Mouse (Mus musculus) liver, embryonic 12.5 days (tissue): ENCODE results near the gene Gm44503. TPM values are rescaled to one million over a fixed set of nuclear protein-coding genes. Genes with fewer than 3 reads are reported as not detected.

ENCODE experiments used
- ATAC-seq: fragments of 200-750 bp; cut with Nextera tagmentation; 2 replicates; pipeline ENCODE4 v1.8.0; 2017; ENCODE audit warnings: moderate number of reproducible peaks, mild to moderate bottlenecking, moderate library complexity
- H3K27ac ChIP-seq: fragments of 300-500 bp; sonication (generic); 2 replicates; pipeline ENCODE4 v1.5.1; 2016; ENCODE audit warnings: mild to moderate bottlenecking
- H3K27me3 ChIP-seq: fragments of 300-500 bp; sonication (generic); replicated peaks from 2 replicates; pipeline ENCODE4 v1.6.1; 2016; ENCODE audit warnings: mild to moderate bottlenecking, moderate library complexity
- H3K36me3 ChIP-seq: fragments of 300-500 bp; sonication (generic); 2 replicates; pipeline ENCODE4 v1.6.1; 2016; ENCODE audit warnings: mild to moderate bottlenecking, moderate library complexity
- H3K4me1 ChIP-seq: fragments of 300-500 bp; sonication (generic); 2 replicates; pipeline ENCODE4 v1.6.1; 2016
- H3K4me2 ChIP-seq: fragments of 300-500 bp; sonication (generic); 2 replicates; pipeline ENCODE4 v1.6.1; 2016; ENCODE audit warnings: mild to moderate bottlenecking, moderate library complexity
- H3K4me3 ChIP-seq: fragments of 300-500 bp; sonication (generic); 2 replicates; pipeline ENCODE4 v1.5.1; 2016; ENCODE audit warnings: mild to moderate bottlenecking, moderate library complexity
- H3K9ac ChIP-seq: fragments of 300-500 bp; sonication (generic); 2 replicates; pipeline ENCODE4 v1.6.1; 2016; ENCODE audit warnings: mild to moderate bottlenecking, moderate library complexity
- H3K9me3 ChIP-seq: fragments of 300-500 bp; sonication (generic); replicated peaks from 2 replicates; pipeline ENCODE4 v1.6.1; 2016; ENCODE audit warnings: mild to moderate bottlenecking, moderate library complexity
- WGBS: fragments of 180-500 bp; shearing (Covaris S2); methylation state at CpG from one replicate; pipeline ENCODE4 v1.1.7; 2016; ENCODE audit not compliant: insufficient replicate concordance; 5-methylcytosine and 5-hydroxymethylcytosine counted together
- polyA plus RNA-seq: library from polyadenylated mRNA; unstranded; fragments of >200 nt; fragmentation: Nextera tagmentation; extraction: Ambion mirVana; gene quantifications from 2 replicates; pipeline ENCODE4 v1.2.1, GENCODE M21; 2016

Gm44503 gene
- polyA plus RNA-seq, 1 experiment from 2014 or later: 0.13 TPM

GRCm38 (mm10) chr9:73005106-73005505 is 46.5 kb downstream of the Gm44503 start:
- Histone ChIP-seq H3K4me2 (no peak overlapping the region), H3K4me3 (no peak overlapping the region), H3K27ac (no peak overlapping the region), H3K9ac (no peak overlapping the region), H3K4me1 (no peaks in the 10 kb centered on the region), H3K36me3 (peaks cover 11% of the 10 kb centered on the region), H3K27me3 (no peaks in the 10 kb centered on the region), H3K9me3 (no peaks in the 10 kb centered on the region)
- 71% methylated on average over 6 of the region's 6 CpGs for WGBS
- no peak for ATAC-seq

- no peaks in the 10 kb centered on the region for H3K4me1 ChIP-seq
- ATAC-seq: no peak
- H3K9ac ChIP-seq: no peak overlapping the region
- H3K4me2 ChIP-seq: no peak overlapping the region
- no peak overlapping the region for H3K27ac ChIP-seq
- 79% methylated on average over 3 of the region's 3 CpGs for WGBS
- no peak overlapping the region for H3K4me3 ChIP-seq
- H3K9me3 ChIP-seq: no peaks in the 10 kb centered on the region
- H3K36me3 ChIP-seq: peaks cover 20% of the 10 kb centered on the region
- H3K27me3 ChIP-seq: no peaks in the 10 kb centered on the region
Measured at GRCm38 (mm10) chr9:73006175-73006574, 47.5 kb downstream of the Gm44503 start.

GRCm38 (mm10) chr9:73008384-73008783 is 49.7 kb downstream of the Gm44503 start:
- Histone ChIP-seq H3K4me2 (no peak overlapping the region), H3K9me3 (no peaks in the 10 kb centered on the region), H3K27ac (no peak overlapping the region), H3K4me1 (no peaks in the 10 kb centered on the region), H3K36me3 (peaks cover 30% of the 10 kb centered on the region), H3K9ac (no peak overlapping the region), H3K4me3 (no peak overlapping the region), H3K27me3 (no peaks in the 10 kb centered on the region)
- 39% methylated on average over 3 of the region's 3 CpGs for WGBS
- no peak for ATAC-seq

GRCm38 (mm10) chr9:73012629-73013028 is 54.0 kb downstream of the Gm44503 start:
- Histone ChIP-seq H3K36me3 (peaks cover 63% of the 10 kb centered on the region), H3K27ac (no peak overlapping the region), H3K4me1 (no peaks in the 10 kb centered on the region), H3K9ac (no peak overlapping the region), H3K4me2 (no peak overlapping the region), H3K9me3 (no peaks in the 10 kb centered on the region), H3K27me3 (no peaks in the 10 kb centered on the region), H3K4me3 (no peak overlapping the region)
- ATAC-seq: no peak
- WGBS: 85% methylated on average over 4 of the region's 4 CpGs

GRCm38 (mm10) chr9:73014724-73015123 is 56.1 kb downstream of the Gm44503 start:
- Histone ChIP-seq H3K4me3 (no peak overlapping the region), H3K36me3 (peaks cover 82% of the 10 kb centered on the region), H3K27ac (no peak overlapping the region), H3K9ac (no peak overlapping the region), H3K4me2 (no peak overlapping the region), H3K4me1 (no peaks in the 10 kb centered on the region), H3K27me3 (no peaks in the 10 kb centered on the region), H3K9me3 (no peaks in the 10 kb centered on the region)
- no peak for ATAC-seq
- 78% methylated on average over 13 of the region's 13 CpGs for WGBS

- Histone ChIP-seq H3K27me3 (no peaks in the 10 kb centered on the region), H3K4me1 (no peaks in the 10 kb centered on the region), H3K9ac (no peak overlapping the region), H3K36me3 (peaks cover 67% of the 10 kb centered on the region), H3K27ac (no peak overlapping the region), H3K4me2 (no peak overlapping the region), H3K9me3 (no peaks in the 10 kb centered on the region), H3K4me3 (no peak overlapping the region)
- ATAC-seq: no peak
- 78% methylated on average over 10 of the region's 10 CpGs for WGBS
Measured at GRCm38 (mm10) chr9:73019841-73020240, 61.2 kb downstream of the Gm44503 start.

GRCm38 (mm10) chr9:73020566-73021097 is 62.0 kb downstream of the Gm44503 start:
- 79% methylated on average over 5 of the region's 5 CpGs for WGBS
- no peak overlapping the region for H3K4me2 ChIP-seq
- ATAC-seq: no peak

GRCm38 (mm10) chr9:73025818-73026636 is 67.4 kb downstream of the Gm44503 start:
- WGBS: 47% methylated on average over 17 of the region's 17 CpGs
- ATAC-seq: peak; percentile 54; the same call in 1 of the 2 replicates
- Histone ChIP-seq H3K4me1 (no peaks in the 10 kb centered on the region), H3K9ac (no peak overlapping the region), H3K4me3 (no peak overlapping the region), H3K36me3 (peaks cover 34% of the 10 kb centered on the region), H3K27me3 (no peaks in the 10 kb centered on the region), H3K4me2 (no peak overlapping the region), H3K27ac (no peak overlapping the region), H3K9me3 (no peaks in the 10 kb centered on the region)

More at GRCm38 (mm10) chr9:73020566-73021097, 62.0 kb downstream of the Gm44503 start:
- H3K9ac ChIP-seq: no peak overlapping the region
- no peak overlapping the region for H3K27ac ChIP-seq
- H3K27me3 ChIP-seq: no peaks in the 10 kb centered on the region
- H3K36me3 ChIP-seq: peaks cover 60% of the 10 kb centered on the region
- H3K4me3 ChIP-seq: no peak overlapping the region
- no peaks in the 10 kb centered on the region for H3K4me1 ChIP-seq
- H3K9me3 ChIP-seq: no peaks in the 10 kb centered on the region

- H3K27me3 ChIP-seq: no peaks in the 10 kb centered on the region
- H3K4me1 ChIP-seq: no peaks in the 10 kb centered on the region
- H3K4me3 ChIP-seq: no peak overlapping the region
- 82% methylated on average over 1 of the region's 1 CpGs for WGBS
- H3K9ac ChIP-seq: no peak overlapping the region
- H3K36me3 ChIP-seq: peaks cover 54% of the 10 kb centered on the region
- H3K4me2 ChIP-seq: no peak overlapping the region
- no peak overlapping the region for H3K27ac ChIP-seq
- ATAC-seq: no peak
- H3K9me3 ChIP-seq: no peaks in the 10 kb centered on the region
Measured at GRCm38 (mm10) chr9:73030443-73030842, 71.8 kb downstream of the Gm44503 start.

GRCm38 (mm10) chr9:73031421-73031820 is 72.8 kb downstream of the Gm44503 start:
- Histone ChIP-seq H3K27me3 (no peaks in the 10 kb centered on the region), H3K36me3 (peaks cover 59% of the 10 kb centered on the region), H3K4me3 (no peak overlapping the region), H3K9ac (no peak overlapping the region), H3K27ac (no peak overlapping the region), H3K9me3 (no peaks in the 10 kb centered on the region), H3K4me1 (no peaks in the 10 kb centered on the region), H3K4me2 (no peak overlapping the region)
- ATAC-seq: no peak
- WGBS: 61% methylated on average over 4 of the region's 4 CpGs

- Histone ChIP-seq H3K4me3 (no peak overlapping the region), H3K9ac (no peak overlapping the region), H3K4me1 (peaks cover 3% of the 10 kb centered on the region), H3K36me3 (peaks cover 53% of the 10 kb centered on the region), H3K4me2 (no peak overlapping the region), H3K9me3 (no peaks in the 10 kb centered on the region), H3K27ac (no peak overlapping the region), H3K27me3 (no peaks in the 10 kb centered on the region)
- 85% methylated on average over 1 of the region's 1 CpGs for WGBS
- ATAC-seq: no peak
Measured at GRCm38 (mm10) chr9:73033406-73033805, 74.8 kb downstream of the Gm44503 start.

GRCm38 (mm10) chr9:73039222-73039945 is 80.7 kb downstream of the Gm44503 start:
- WGBS: under 1% methylated on average over 49 of the region's 49 CpGs
- peaks cover 9% of the 10 kb centered on the region for H3K36me3 ChIP-seq
- ATAC-seq: peak; percentile 85

More at GRCm38 (mm10) chr9:73039222-73039945, 80.7 kb downstream of the Gm44503 start:
- Histone ChIP-seq H3K27ac (peak overlapping the region; percentile 73), H3K27me3 (no peaks in the 10 kb centered on the region), H3K4me1 (peaks cover 32% of the 10 kb centered on the region), H3K9me3 (no peaks in the 10 kb centered on the region), H3K4me3 (peak overlapping the region; percentile 77), H3K9ac (peak overlapping the region; percentile 79), H3K4me2 (peak overlapping the region; percentile 90)
